In the genomic region with DNA sequence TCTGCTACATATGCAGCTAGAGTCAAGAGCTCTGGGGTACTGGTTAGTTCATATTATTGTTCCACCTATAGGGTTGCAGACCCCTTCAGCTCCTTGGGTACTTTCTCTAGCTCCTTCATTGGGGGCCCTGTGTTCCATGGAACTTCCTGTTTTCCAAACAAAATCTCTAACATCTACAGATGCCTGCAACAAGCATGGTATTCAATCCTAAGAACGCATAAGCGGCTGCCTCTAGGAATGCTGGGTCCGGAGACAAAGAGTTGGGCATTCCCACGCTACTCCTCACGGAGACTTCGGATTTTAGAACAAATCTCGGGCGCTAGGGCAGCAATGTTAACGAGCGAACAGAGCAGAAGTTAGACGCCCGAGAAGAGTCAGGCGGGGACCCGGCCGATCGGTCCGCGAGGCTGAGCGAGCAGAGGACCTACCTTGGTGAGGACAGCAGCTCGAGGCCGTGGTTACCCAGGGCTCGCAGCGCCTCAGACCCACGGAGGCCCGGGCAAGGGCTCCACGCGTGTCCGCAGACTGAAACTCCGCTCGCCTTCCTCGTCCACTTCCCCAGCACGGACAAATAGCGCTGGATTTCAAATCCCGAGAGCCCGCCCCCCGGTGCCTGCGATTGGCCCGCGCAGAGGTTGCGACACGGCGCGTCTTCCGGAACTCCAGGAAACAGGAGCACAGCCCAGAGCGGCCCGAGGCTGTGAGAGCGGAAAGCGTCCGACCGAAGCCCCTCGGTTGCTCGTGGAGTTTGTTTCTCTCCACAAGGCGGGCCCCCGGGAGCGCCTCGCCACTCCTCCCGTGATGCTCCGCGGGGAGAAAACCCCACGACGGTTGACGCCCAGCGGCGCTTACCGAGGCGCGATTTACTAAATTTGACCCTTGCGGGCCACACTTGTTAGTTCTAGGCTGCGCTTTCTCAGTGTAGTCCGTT, we compare ENCODE assay signal across 8 mouse cellular contexts. TPM values are rescaled to one million over a fixed set of nuclear protein-coding genes. Genes with fewer than 3 reads are reported as not detected.
DNase-seq lines count a peak whose midpoint lies in the region; ATAC-seq lines count a peak whose summit lies in the region.

Gene Mis18bp1 (minus strand): TSS at position 584 of the 931 bp plus-strand sequence.

- no peaks in the 10 kb centered on the region for H3K27me3 ChIP-seq in hindbrain, embryonic 16.5 days (replicated peaks; ENCODE audit: control insufficient read depth, insufficient read depth, low read length)

- no peaks in the 10 kb centered on the region for H3K36me3 ChIP-seq in hindbrain, embryonic 16.5 days (ENCODE audit: control insufficient read depth, insufficient read depth, low read length)
- H3K36me3 ChIP-seq in macrophage (ENCODE audit: inconsistent target): no peaks in the 10 kb centered on the region

- H3K79me2 ChIP-seq in macrophage (ENCODE audit: inconsistent target): peaks cover 50% of the 10 kb centered on the region

- peak within 1 kb of the TSS; percentile 82 for H3K4me3 ChIP-seq in hindbrain, embryonic 16.5 days (ENCODE audit: low read length)
- H3K4me3 ChIP-seq in macrophage (ENCODE audit: inconsistent target): peak within 1 kb of the TSS; percentile 81

- under 1% methylated on average over 66 of the region's 70 CpGs for WGBS in hindbrain, embryonic 16.5 days
- WGBS in macrophage (ENCODE audit: missing documents): 1% methylated on average over 70 of the region's 70 CpGs

- H3K27ac ChIP-seq in hindbrain, embryonic 16.5 days (ENCODE audit: low read depth, low read length): peak within 1 kb of the TSS; percentile 93
- H3K27ac ChIP-seq in macrophage: peak within 1 kb of the TSS; percentile 65

- ATAC-seq in hindbrain, embryonic 16.5 days: peak; percentile 99

- H3K9ac ChIP-seq in hindbrain, embryonic 16.5 days (ENCODE audit: low read depth, low read length): peak within 1 kb of the TSS; percentile 72

- H3K4me1 ChIP-seq in hindbrain, embryonic 16.5 days (ENCODE audit: control insufficient read depth, insufficient read depth, low read depth, low read length): no peaks in the 10 kb centered on the region

- peak within 1 kb of the TSS; percentile 89 for H3K4me2 ChIP-seq in hindbrain, embryonic 16.5 days (ENCODE audit: low read length)

- peak; percentile 90 for DNase-seq in WW6 (ENCODE audit: low read depth, low spot score)
- DNase-seq in cerebellum, postnatal 4 days (ENCODE audit: low spot score in 2 of 2): peak; percentile 90 to 95
- DNase-seq in gastrocnemius, adult 18-20 months (ENCODE audit: low spot score): peak; percentile 93
- DNase-seq in left cerebral cortex, adult 18-20 months (ENCODE audit: low spot score in 2 of 2): peak; percentile 91 to 94
- DNase-seq in right cerebral cortex, adult 18-20 months: peak; percentile 93
- DNase-seq in urinary bladder, postnatal 10 days (ENCODE audit: low spot score): peak; percentile 73

- H3K9me3 ChIP-seq in hindbrain, embryonic 16.5 days (ENCODE audit: control insufficient read depth, low read length): no peaks in the 10 kb centered on the region

RNA-seq across cellular contexts. Expression of gene Mis18bp1, which starts in this region (rescaled TPM):
- total RNA-seq in gastrocnemius, adult 18-20 months (2021): not detected
- 10.5 and 10.8 TPM in 2 replicates for polyA plus RNA-seq in hindbrain, embryonic 16.5 days (2015; fragmentation: Nextera tagmentation; extraction: Ambion mirVana)
- total RNA-seq in left cerebral cortex, adult 18-20 months (2021): under 1 TPM; 0.21 to 0.51 TPM
- 10 to 100 TPM in 25 of 26 experiments, 1 to 10 TPM in 1; 9.7 to 52.8 (median 19.4) TPM for total RNA-seq in macrophage (2018; cell fraction: chromatin; rRNA removed)
- 1 to 10 TPM; 2.3 to 6.8 (median 4.2) TPM for total RNA-seq in macrophage (2018; cell fraction: cytosol; rRNA removed)
- total RNA-seq in macrophage (2018; cell fraction: nucleus; rRNA removed): 10 to 100 TPM in 17 of 26 experiments, 1 to 10 TPM in 9; 4.9 to 38.2 (median 11.9) TPM
- polyA plus RNA-seq in macrophage (2018): 3.4 to 8.1 TPM (median 5.5 TPM) in 3 replicates

Comparison
In these comparisons a context has a peak if more than half of its experiments do, and no peak if none do; other contexts are left out.
1. Peak in every context shown above with its lines: DNase-seq, ATAC-seq, H3K4me3 ChIP-seq and H3K27ac ChIP-seq.
2. Peak in DNase-seq in gastrocnemius, adult 18-20 months; RNA of the gene not detected or under 1 TPM.
3. Peak in DNase-seq in left cerebral cortex, adult 18-20 months; RNA of the gene not detected or under 1 TPM.